In the genomic region with DNA sequence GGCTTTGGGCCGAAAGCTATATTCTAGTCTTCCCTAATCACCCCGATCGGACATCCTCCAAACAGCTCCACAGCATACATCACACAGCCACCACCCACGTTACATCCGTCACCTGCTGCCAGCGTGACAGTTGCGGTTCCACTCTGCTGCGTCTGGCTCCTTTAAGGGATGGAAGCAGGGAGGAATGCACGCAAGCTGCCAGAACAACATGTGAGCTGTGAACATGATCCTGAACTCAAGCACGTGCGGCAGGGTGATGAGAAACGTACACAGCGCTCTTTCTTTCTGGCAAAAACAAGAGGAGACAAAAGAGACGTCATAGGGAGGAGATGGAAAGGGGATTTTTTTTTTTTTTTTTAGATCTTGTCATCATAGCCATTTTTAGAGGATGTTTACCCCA, we compare ENCODE assay signal across 9 mouse cellular contexts. TPM values are rescaled to one million over a fixed set of nuclear protein-coding genes. Genes with fewer than 3 reads are reported as not detected.
DNase-seq lines count a peak whose midpoint lies in the region; ATAC-seq lines count a peak whose summit lies in the region.
"Had no signal": no experiment of that assay in that cellular context is flagged by ENCODE, and none has a peak within 500 bp of the region (broad histone marks: within the 10 kb centered on the region; RNA-seq: fewer than 3 reads in every experiment).

No protein-coding gene starts in this region.

- 77% methylated on average over 14 of the region's 14 CpGs for WGBS in heart, embryonic 12.5 days

- H3K27ac ChIP-seq in heart, embryonic 12.5 days (ENCODE audit: poor library complexity, severe bottlenecking) = no peak overlapping the region
- H3K27ac ChIP-seq: limb, embryonic 15.5 days had no signal

- peak; percentile 68 to 79 for DNase-seq in heart, adult 18-20 months
- peak; percentile 46 to 63 for DNase-seq in frontal cortex, adult 2 months (ENCODE audit: extremely low spot score in 1 of 2, low spot score in 1 of 2)
- peak; percentile 59 for DNase-seq in kidney, adult 18-20 months
- peak; percentile 43 for DNase-seq in lung, postnatal 10 days
- no peak for DNase-seq in liver
- no peak for DNase-seq in spleen, postnatal 14 days (ENCODE audit: low spot score in 2 of 2)

- H3K4me1 ChIP-seq in heart, embryonic 12.5 days (replicated peaks) = peaks cover 8% of the 10 kb centered on the region

- no peak overlapping the region for H3K4me2 ChIP-seq in heart, embryonic 12.5 days
- H3K4me2 ChIP-seq: limb, embryonic 15.5 days had no signal

- H3K36me3 ChIP-seq in heart, embryonic 12.5 days = no peaks in the 10 kb centered on the region
- H3K36me3 ChIP-seq: limb, embryonic 15.5 days had no signal

- no peak overlapping the region for H3K4me3 ChIP-seq in heart, embryonic 12.5 days
- H3K4me3 ChIP-seq: erythroblast, embryonic 14.5 days; limb, embryonic 15.5 days had no signal

- no peaks in the 10 kb centered on the region for H3K27me3 ChIP-seq in heart, embryonic 12.5 days (replicated peaks)
- H3K27me3 ChIP-seq: limb, embryonic 15.5 days had no signal

- no peak overlapping the region for H3K9ac ChIP-seq in heart, embryonic 12.5 days
- H3K9ac ChIP-seq: limb, embryonic 15.5 days had no signal

- H3K9me3 ChIP-seq in heart, embryonic 12.5 days (replicated peaks) = peaks cover 4% of the 10 kb centered on the region; the same call in 1 of the 2 replicates
- H3K9me3 ChIP-seq: limb, embryonic 15.5 days had no signal

- no peak for ATAC-seq in heart, embryonic 12.5 days (ENCODE audit: insufficient number of reproducible peaks, low FRiP score)

RNA-seq across cellular contexts. Expression of a gene that starts 17.8 kb away (rescaled TPM):
- 10 to 100 TPM; 40.5 to 45.0 TPM for total RNA-seq in heart, adult 18-20 months (2021)
- 6.8 and 8.6 TPM in 2 replicates for polyA plus RNA-seq in heart, embryonic 12.5 days (2016; fragmentation: Nextera tagmentation; extraction: Ambion mirVana)
- polyA plus RNA-seq in frontal cortex, adult 2 months (2012; rRNA removed) = 62.0 and 63.5 TPM in 2 replicates

Comparison
In these comparisons a context has a peak if more than half of its experiments do, and no peak if none do; other contexts are left out.
1. DNase-seq: peak in heart, adult 18-20 months (2 of 2), frontal cortex, adult 2 months (2 of 2), kidney, adult 18-20 months (single experiment) and lung, postnatal 10 days (single experiment); none in liver (single experiment) and spleen, postnatal 14 days (0 of 2).